Mouse (Mus musculus) thymus, adult 2 months (tissue): ENCODE measurements around the gene Etv3. TPM values are rescaled to one million over a fixed set of nuclear protein-coding genes. Genes with fewer than 3 reads are reported as not detected.

ENCODE experiments used
- DNase-seq: peaks from one replicate; pipeline ENCODE4 v3.0.0; 2021
- H3K27ac ChIP-seq: fragments of 200-500 bp; 2 replicates; pipeline ENCODE4 v1.5.1; 2012; ENCODE audit warnings: low read length, control low read depth; ENCODE audit not compliant: control insufficient read depth, insufficient read depth
- H3K27me3 ChIP-seq: fragments of 200-500 bp; 2 replicates; pipeline ENCODE4 v1.6.1; 2012; ENCODE audit warnings: mild to moderate bottlenecking, low read length, moderate library complexity, mixed read lengths; ENCODE audit not compliant: control insufficient read depth, insufficient read depth
- H3K36me3 ChIP-seq: fragments of 200-500 bp; 2 replicates; pipeline ENCODE4 v1.6.1; 2012; ENCODE audit warnings: mild to moderate bottlenecking, low read length, moderate library complexity; ENCODE audit not compliant: control insufficient read depth, insufficient read depth
- H3K4me1 ChIP-seq: fragments of 200-500 bp; replicated peaks from 2 replicates; pipeline ENCODE4 v1.6.1; 2012; ENCODE audit warnings: low read length; ENCODE audit not compliant: control insufficient read depth, insufficient read depth
- H3K4me3 ChIP-seq: fragments of 200-500 bp; 2 replicates; pipeline ENCODE4 v1.5.1; 2012; ENCODE audit warnings: mild to moderate bottlenecking, low read length, control low read depth, moderate library complexity; ENCODE audit not compliant: control insufficient read depth, insufficient read depth
- CTCF ChIP-seq: fragments of 200-500 bp; IDR thresholded peaks from 2 replicates; pipeline ENCODE4 v1.5.1; 2012; ENCODE audit warnings: mild to moderate bottlenecking, control low read depth, low read length, moderate library complexity, borderline replicate concordance; ENCODE audit not compliant: control insufficient read depth, poor library complexity, insufficient read depth; ENCODE audit errors: extremely low read depth
- POLR2A ChIP-seq: fragments of 200-500 bp; IDR thresholded peaks from 2 replicates; pipeline ENCODE4 v1.6.1; 2012; ENCODE audit warnings: mild to moderate bottlenecking, low read length, control low read depth, moderate library complexity; ENCODE audit not compliant: control insufficient read depth, poor library complexity, insufficient read depth; ENCODE audit errors: extremely low read depth
- WGBS: fragments of 180-500 bp; shearing (Covaris S2); methylation state at CpG from one replicate; pipeline ENCODE4 v1.1.7; 2018; 5-methylcytosine and 5-hydroxymethylcytosine counted together
- polyA plus RNA-seq: library from polyadenylated mRNA; depleted of rRNA; stranded (reverse); fragments of >200 nt; gene quantifications from 2 replicates; pipeline ENCODE4 v1.2.3, GENCODE M21; 2012

The Etv3 gene
- polyA plus RNA-seq, 1 experiment = 38.4 TPM

GRCm38 (mm10) chr3:87499072-87499471 lies 26.1 kb upstream of the Etv3 start:
- Histone ChIP-seq H3K36me3 (no peaks in the 10 kb centered on the region), H3K4me3 (no peak overlapping the region), H3K27ac (no peak overlapping the region), H3K4me1 (peaks cover 7% of the 10 kb centered on the region), H3K27me3 (no peaks in the 10 kb centered on the region)
- WGBS = 12% methylated on average over 3 of the region's 3 CpGs
- DNase-seq = peak; percentile 76
- TF ChIP-seq CTCF (no peak), POLR2A (no peak)

GRCm38 (mm10) chr3:87500088-87501055 lies 24.8 kb upstream of the Etv3 start:
- no peak for TF ChIP-seq CTCF
- TF ChIP-seq POLR2A = no peak
- Histone ChIP-seq H3K36me3 (no peaks in the 10 kb centered on the region), H3K27ac (no peak overlapping the region), H3K4me3 (no peak overlapping the region), H3K27me3 (no peaks in the 10 kb centered on the region), H3K4me1 (peaks cover 7% of the 10 kb centered on the region)
- 58% methylated on average over 24 of the region's 24 CpGs for WGBS
- DNase-seq = peak; percentile 62

DNA sequence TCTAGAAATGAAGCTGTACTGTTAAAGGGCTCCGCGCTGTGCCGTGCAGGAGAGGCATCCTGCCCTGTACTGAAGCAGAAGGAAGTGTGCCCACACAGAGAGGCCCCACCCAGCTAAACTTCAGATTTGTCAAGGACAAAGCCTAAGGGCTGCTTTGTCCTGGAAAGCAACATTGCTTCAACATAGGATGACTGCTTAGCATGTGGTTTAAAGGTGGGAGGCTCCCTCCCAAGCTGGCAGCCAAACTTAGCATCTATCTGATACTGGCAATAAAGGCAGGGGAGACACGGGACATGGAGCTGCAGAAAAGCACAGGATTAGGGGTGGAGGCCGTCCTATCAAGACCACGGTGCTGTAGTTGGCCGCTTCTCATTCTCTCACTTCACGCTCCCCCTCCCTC lies 24.1 kb upstream of the Etv3 start:
- no peak for DNase-seq
- Histone ChIP-seq H3K27me3 (no peaks in the 10 kb centered on the region), H3K4me1 (peaks cover 7% of the 10 kb centered on the region), H3K27ac (no peak overlapping the region), H3K36me3 (no peaks in the 10 kb centered on the region), H3K4me3 (no peak overlapping the region)
- TF ChIP-seq CTCF = no peak
- no peak for TF ChIP-seq POLR2A
- 75% methylated on average over 8 of the region's 8 CpGs for WGBS

DNA sequence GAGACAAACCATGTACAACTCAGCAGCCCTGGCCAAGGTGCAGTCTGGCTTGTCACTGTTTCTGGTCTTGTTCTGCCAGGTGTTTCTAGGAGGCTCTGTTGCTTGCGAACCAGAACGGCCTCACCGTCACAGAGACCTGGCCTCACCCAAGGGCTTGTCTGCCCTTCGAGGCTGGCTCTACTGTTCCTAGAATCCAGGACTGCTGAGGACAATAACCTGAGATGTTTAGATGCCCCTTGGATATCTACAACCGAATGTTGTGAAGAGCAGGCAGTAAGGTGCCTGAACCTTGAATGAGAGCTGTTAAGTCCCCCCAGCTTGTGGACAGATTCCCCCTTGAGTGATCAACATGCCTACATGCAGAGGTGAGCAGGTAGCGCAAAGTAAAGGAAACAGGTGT lies 22.4 kb upstream of the Etv3 start:
- 90% methylated on average over 6 of the region's 6 CpGs for WGBS
- DNase-seq = no peak
- Histone ChIP-seq H3K4me1 (peaks cover 7% of the 10 kb centered on the region), H3K36me3 (no peaks in the 10 kb centered on the region), H3K27ac (no peak overlapping the region), H3K4me3 (no peak overlapping the region), H3K27me3 (no peaks in the 10 kb centered on the region)
- TF ChIP-seq POLR2A (no peak), CTCF (no peak)

- 52% methylated on average over 7 of the region's 7 CpGs for WGBS
- H3K36me3 ChIP-seq = no peaks in the 10 kb centered on the region
- H3K27me3 ChIP-seq = no peaks in the 10 kb centered on the region
- peaks cover 7% of the 10 kb centered on the region for H3K4me1 ChIP-seq
- H3K4me3 ChIP-seq = no peak overlapping the region
- TF ChIP-seq CTCF (peak; percentile 48; the same call in 1 of the 2 replicates), POLR2A (no peak)
- H3K27ac ChIP-seq = no peak overlapping the region
- peak; percentile 26 for DNase-seq
These were observed 20.9 kb upstream of the Etv3 start for GRCm38 (mm10) chr3:87504330-87504729.

- Histone ChIP-seq H3K36me3 (no peaks in the 10 kb centered on the region), H3K4me3 (no peak overlapping the region), H3K4me1 (peaks cover 6% of the 10 kb centered on the region), H3K27me3 (no peaks in the 10 kb centered on the region), H3K27ac (no peak overlapping the region)
- WGBS = 70% methylated on average over 4 of the region's 4 CpGs
- no peak for DNase-seq
- no peak for TF ChIP-seq POLR2A
- no peak for TF ChIP-seq CTCF
These were observed 20.3 kb upstream of the Etv3 start for GRCm38 (mm10) chr3:87504749-87505425.
